Mouse (Mus musculus) common myeloid progenitor, adult 5-6 weeks (primary cell): ENCODE data around the gene Tmod1. TPM values are rescaled to one million over a fixed set of nuclear protein-coding genes. Genes with fewer than 3 reads are reported as not detected.

ENCODE experiments used
- ATAC-seq: replicated peaks from 2 replicates; pipeline ENCODE4 v1.8.0; 2016; ENCODE audit warnings: low read depth, mild to moderate bottlenecking, moderate TSS enrichment, inconsistent platforms; ENCODE audit not compliant: poor library complexity, severe bottlenecking
- total RNA-seq: library from RNA; stranded (forward); fragments of 200-1000, 187-1606 nt; gene quantifications from 2 replicates; pipeline ENCODE4 v1.2.3, GENCODE M21; 2017

Tmod1 gene
- total RNA-seq, 1 experiment from 2014 or later, result 0.37 TPM

DNA sequence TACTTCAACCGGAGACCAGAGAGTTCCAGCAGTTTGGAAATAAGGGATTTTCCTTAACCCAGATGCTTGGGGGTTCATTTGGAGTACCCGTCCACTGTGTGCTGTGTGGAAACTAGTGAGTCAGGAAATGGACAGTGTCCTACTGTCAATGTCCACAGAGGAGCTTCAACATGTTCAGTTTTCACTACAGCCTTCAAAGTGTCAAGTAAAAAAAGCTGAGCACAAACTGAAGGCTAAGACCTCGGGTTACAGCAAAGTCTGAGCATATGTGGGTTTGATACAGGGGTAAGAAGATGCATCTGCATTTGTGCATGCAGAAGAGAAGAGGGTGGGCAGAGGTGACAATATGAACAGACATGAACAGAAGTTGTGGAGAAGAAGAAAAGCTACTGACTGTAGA, 82.0 kb downstream of the Tmod1 start:
- ATAC-seq, result no peak

- ATAC-seq, result no peak
Observed at GRCm38 (mm10) chr4:46123358-46123757, 84.6 kb downstream of the Tmod1 start.

- peak; percentile 93 for ATAC-seq
Observed at GRCm38 (mm10) chr4:46126541-46126940, 87.8 kb downstream of the Tmod1 start.

- ATAC-seq, result no peak
Observed at GRCm38 (mm10) chr4:46129311-46130004, 90.7 kb downstream of the Tmod1 start.

DNA sequence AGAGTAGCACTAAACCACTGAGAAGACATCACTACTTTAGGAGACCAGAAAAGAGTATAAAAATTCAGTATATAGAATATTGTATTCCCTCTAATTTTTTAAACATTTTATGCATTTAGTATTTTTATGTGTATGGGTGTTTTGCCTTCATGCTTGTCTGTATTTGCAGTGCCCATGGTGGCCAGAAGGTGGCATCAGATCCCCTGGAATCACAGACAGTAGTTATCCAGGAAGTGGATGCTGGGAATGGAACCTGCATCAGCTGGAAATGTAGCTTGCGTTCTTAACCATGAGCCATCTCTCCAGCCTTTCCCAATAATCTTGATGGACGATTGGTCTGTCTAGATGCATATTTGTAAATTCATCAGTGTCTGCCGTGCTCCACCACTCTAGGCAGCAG, 91.5 kb downstream of the Tmod1 start:
- ATAC-seq, result peak; percentile 76; the same call in 1 of the 2 replicates

- ATAC-seq, result no peak
Observed at GRCm38 (mm10) chr4:46131791-46132190, 93.1 kb downstream of the Tmod1 start.

DNA sequence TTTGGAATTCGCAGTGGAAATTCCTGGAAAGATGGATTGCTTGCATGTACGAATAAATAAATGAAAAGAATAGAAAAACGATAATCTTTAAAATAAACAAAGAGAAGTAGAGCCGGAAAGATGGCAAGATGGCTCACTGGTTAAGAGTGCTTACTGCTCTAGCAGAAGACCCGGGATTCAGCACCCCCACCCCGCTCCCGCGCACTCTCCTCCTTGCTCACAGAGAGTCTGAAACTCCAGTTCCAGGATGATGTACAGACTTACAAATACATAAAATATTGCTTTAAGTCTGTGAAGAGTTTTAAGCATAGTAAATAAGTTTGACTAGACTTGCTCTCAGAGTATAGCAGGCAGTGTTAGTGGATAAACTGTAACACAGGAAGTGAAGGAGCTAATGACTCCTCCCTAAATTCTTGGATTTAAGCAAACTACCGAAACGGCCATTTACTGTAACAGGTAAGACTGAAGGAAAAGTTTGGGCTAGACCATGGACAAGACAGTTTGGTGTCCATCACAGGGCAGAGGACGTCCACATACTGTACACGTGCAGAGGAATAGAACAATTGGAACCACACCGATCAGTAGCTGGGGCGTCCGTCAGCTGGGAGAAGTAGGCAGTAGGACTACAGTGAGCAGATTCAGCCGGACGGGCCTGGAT, 99.0 kb downstream of the Tmod1 start:
- ATAC-seq, result peak; percentile 51

DNA sequence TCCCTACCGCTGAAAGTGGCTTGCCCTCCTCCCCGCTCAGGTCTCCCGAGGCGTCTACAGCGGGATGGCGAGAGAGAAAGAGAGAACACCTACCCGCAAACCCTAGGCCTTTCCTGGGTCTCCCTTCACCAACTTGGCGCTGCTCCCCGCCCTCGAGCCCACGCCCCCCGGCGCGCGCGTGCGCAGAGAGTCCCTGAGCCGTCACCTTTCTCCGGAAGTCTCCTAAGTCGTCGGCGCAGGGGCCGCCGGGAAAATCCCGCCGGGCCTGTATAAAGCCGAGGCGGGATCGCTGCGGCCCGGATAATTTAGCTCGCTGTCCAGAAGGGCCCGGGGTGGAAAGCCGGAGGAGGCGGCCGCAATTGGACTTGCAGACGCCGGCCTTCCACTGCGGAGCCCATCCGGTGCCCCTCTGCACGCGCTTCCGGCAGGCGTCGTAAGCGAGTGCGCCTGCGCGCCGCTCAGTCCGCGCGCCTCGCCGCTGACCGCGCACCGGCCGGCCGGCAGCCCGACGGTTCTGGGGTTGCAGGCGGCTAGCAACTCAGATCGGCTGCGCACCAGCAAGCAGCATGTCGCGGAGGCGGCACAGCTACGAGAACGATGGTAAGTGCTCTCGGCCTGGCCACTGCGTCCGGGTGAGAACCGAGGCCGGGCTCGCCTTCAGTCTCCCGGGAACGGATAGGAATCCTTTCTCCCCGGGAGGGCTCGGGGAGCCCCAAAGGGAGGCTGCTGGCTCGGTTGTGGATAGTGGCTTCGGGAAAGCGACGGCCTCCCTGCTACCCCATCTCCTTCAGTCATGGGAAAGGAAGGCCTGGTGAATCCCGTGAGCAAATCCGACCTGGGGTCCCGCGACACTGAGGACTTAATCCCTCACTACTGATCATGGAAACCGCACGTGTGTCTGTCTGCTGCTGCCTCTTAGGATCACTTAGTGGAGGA, 99.8 kb downstream of the Tmod1 start, which contains the start of the genes Ncbp1 and Tstd2:
Gene Ncbp1 (plus strand): TSS at position 327 of the 936 bp plus-strand sequence.
Gene Tstd2 (minus strand): TSS at position 408 of the 936 bp plus-strand sequence.
- peak; percentile 90 for ATAC-seq

DNA sequence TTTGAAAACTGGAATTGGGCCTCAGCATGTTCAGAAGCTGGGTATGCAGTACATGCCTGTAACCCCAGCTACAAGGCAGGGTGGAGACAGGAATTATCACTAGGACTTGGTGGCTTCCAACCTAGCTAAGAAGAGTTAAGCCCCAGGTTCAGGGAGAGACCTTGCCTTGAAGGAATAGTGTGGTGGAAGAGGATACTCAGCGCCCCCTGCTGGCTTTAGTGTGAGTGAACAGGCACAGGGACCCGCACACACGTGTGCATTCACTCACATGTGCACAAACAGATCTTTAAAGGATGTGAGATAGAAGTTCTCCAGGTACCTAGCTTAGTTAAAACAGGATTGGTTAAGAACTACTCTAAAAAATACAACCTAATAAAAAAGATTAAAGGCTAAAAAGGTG, 105.6 kb downstream of the Tmod1 start:
- no peak for ATAC-seq

GRCm38 (mm10) chr4:46146881-46147280, 108.1 kb downstream of the Tmod1 start:
- ATAC-seq, result no peak

GRCm38 (mm10) chr4:46151903-46152544, 113.3 kb downstream of the Tmod1 start:
- no peak for ATAC-seq

- ATAC-seq, result peak; percentile 62
Observed at GRCm38 (mm10) chr4:46164027-46164426, 125.3 kb downstream of the Tmod1 start.

Other genes starting within 250 kb of the Tmod1 start
- 17.6 and 21.7 TPM in 2 replicates for gene Aldh1b1, start 239.9 kb upstream of the Tmod1 start, total RNA-seq
- gene Igfbpl1, start 212.0 kb upstream of the Tmod1 start, total RNA-seq, result not detected in 2 replicates
- not detected in 2 replicates for gene Stra6l, start 190.3 kb upstream of the Tmod1 start, total RNA-seq
- gene Ccdc180, start 148.6 kb upstream of the Tmod1 start, total RNA-seq, result 0.05 and 0.87 TPM in 2 replicates
- 7.5 and 11.1 TPM in 2 replicates for gene Tdrd7, start 73.6 kb upstream of the Tmod1 start, total RNA-seq
- 128 and 137 TPM in 2 replicates for gene Ncbp1, start 99.7 kb downstream of the Tmod1 start, total RNA-seq
- 24.1 and 38.2 TPM in 2 replicates for gene Tstd2, start 99.8 kb downstream of the Tmod1 start, total RNA-seq
- gene Xpa, start 157.4 kb downstream of the Tmod1 start, total RNA-seq, result 33.2 and 41.7 TPM in 2 replicates